Mouse (Mus musculus) forebrain, embryonic 16.5 days (tissue): ENCODE measurements at regions not wholly inside any gene's neighbourhood (a gene's known extent, or its start where the extent isn't known, plus 50 kb on each side); places are given as distances from the start of the nearest gene placed in this dataset.

Experiments used
- ATAC-seq: fragments of 200-750 bp; cut with Nextera tagmentation; 2 replicates; pipeline ENCODE4 v1.8.0; 2017; ENCODE audit warnings: mild to moderate bottlenecking, moderate library complexity
- H3K27ac ChIP-seq: fragments of 300-500 bp; sonication (generic); 2 replicates; pipeline ENCODE4 v1.5.1; 2014; ENCODE audit warnings: low read length, control low read depth
- H3K27me3 ChIP-seq: fragments of 300-500 bp; sonication (generic); replicated peaks from 2 replicates; pipeline ENCODE4 v1.6.1; 2014; ENCODE audit warnings: low read length; ENCODE audit not compliant: control insufficient read depth, insufficient read depth
- H3K36me3 ChIP-seq: fragments of 300-500 bp; sonication (generic); 2 replicates; pipeline ENCODE4 v1.6.1; 2014; ENCODE audit not compliant: control insufficient read depth, insufficient read depth
- H3K4me1 ChIP-seq: fragments of 300-500 bp; sonication (generic); replicated peaks from 2 replicates; pipeline ENCODE4 v1.6.1; 2014; ENCODE audit warnings: low read length; ENCODE audit not compliant: control insufficient read depth, insufficient read depth
- H3K4me2 ChIP-seq: fragments of 300-500 bp; sonication (generic); 2 replicates; pipeline ENCODE4 v1.6.1; 2014; ENCODE audit warnings: mild to moderate bottlenecking, low read length, control low read depth
- H3K4me3 ChIP-seq: fragments of 300-500 bp; sonication (generic); replicated peaks from 2 replicates; pipeline ENCODE4 v1.5.1; 2014; ENCODE audit warnings: mild to moderate bottlenecking, low read length, control low read depth
- H3K9ac ChIP-seq: fragments of 300-500 bp; sonication (generic); replicated peaks from 2 replicates; pipeline ENCODE4 v1.6.1; 2014; ENCODE audit warnings: low read depth, low read length, control low read depth
- H3K9me3 ChIP-seq: fragments of 300-500 bp; sonication (generic); 2 replicates; pipeline ENCODE4 v1.6.1; 2016; ENCODE audit warnings: low read length; ENCODE audit not compliant: control insufficient read depth
- WGBS: fragments of 180-500 bp; shearing (Covaris S2); extraction: QIAGEN DNeasy Blood & Tissue Kit; methylation state at CpG from one replicate; pipeline ENCODE4 v1.1.7; 2014; 5-methylcytosine and 5-hydroxymethylcytosine counted together

DNA sequence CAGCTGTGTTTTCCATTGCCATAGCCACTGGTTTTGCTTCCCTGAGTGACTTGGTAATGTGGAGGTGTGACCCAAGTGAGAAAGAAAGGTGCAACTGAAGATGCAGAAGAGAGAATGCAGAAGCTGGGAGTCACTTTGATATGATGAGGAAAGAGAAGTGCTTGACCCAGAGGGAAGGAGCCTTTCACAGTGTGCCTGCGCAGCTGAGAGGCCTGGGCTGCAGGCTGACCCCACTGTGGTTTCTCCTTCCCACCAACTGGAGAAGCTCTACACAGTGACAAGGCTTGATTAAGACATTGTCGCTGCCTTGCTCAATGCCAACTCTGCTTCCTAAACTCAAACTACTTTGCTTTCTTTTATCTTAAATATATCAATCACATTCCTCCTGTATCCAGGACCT, 305.3 kb upstream of the Kdm8 start:
- no peak overlapping the region for H3K27ac ChIP-seq
- H3K4me1 ChIP-seq = no peaks in the 10 kb centered on the region
- no peaks in the 10 kb centered on the region for H3K36me3 ChIP-seq
- no peak overlapping the region for H3K9ac ChIP-seq
- WGBS = 94% methylated on average over 2 of the region's 2 CpGs
- no peak overlapping the region for H3K4me3 ChIP-seq
- ATAC-seq = no peak
- no peaks in the 10 kb centered on the region for H3K27me3 ChIP-seq
- no peaks in the 10 kb centered on the region for H3K9me3 ChIP-seq
- no peak overlapping the region for H3K4me2 ChIP-seq

DNA sequence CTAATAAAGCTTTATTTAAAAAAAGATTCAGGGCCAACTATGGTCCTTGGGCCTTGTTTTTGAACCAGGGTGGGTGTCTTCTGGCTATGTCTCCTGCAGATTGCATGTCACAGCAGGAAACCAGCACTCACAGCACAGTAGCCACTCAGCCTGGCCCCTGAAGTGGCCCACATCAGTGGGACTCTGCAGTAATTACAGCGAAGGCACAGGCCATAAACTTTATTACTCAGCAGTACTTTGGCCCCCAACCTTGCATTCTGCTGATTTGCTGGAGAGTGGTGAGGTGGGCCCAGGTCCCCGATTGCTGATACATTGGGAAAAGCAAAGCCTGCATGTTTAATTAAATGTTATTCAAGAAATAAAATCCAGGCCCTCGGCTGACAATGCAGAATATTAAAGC, 303.6 kb upstream of the Kdm8 start:
- Histone ChIP-seq H3K4me2 (no peak overlapping the region), H3K27me3 (no peaks in the 10 kb centered on the region), H3K27ac (no peak overlapping the region), H3K4me1 (no peaks in the 10 kb centered on the region), H3K9me3 (no peaks in the 10 kb centered on the region), H3K9ac (no peak overlapping the region), H3K36me3 (no peaks in the 10 kb centered on the region), H3K4me3 (no peak overlapping the region)
- 63% methylated on average over 3 of the region's 3 CpGs for WGBS
- no peak for ATAC-seq

DNA sequence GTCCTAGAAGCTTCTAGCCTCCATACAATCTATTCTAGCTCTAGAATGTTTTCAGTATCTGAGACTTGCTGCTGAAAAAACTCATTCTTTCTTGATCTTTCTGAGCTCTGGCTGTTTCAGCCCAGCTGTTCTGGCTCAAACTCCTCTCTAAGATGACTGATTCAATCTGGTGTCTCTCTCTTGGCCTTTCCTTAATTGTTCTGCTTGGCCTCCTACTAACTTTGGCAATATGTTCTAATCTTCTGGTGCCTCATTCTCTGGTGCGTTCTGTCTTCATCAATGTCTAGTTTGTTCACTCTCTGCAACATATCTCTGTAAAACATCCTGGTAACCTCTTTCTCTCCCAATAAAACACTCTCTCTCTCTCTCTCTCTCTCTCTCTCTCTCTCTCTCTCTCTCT, 302.6 kb upstream of the Kdm8 start:
- Histone ChIP-seq H3K9me3 (no peaks in the 10 kb centered on the region), H3K4me1 (no peaks in the 10 kb centered on the region), H3K27me3 (no peaks in the 10 kb centered on the region), H3K36me3 (no peaks in the 10 kb centered on the region), H3K4me3 (no peak overlapping the region), H3K4me2 (no peak overlapping the region), H3K27ac (no peak overlapping the region), H3K9ac (no peak overlapping the region)
- WGBS = 94% methylated on average over 1 of the region's 1 CpGs
- no peak for ATAC-seq

- Histone ChIP-seq H3K4me2 (no peak overlapping the region), H3K9ac (no peak overlapping the region), H3K4me3 (no peak overlapping the region), H3K4me1 (no peaks in the 10 kb centered on the region), H3K9me3 (no peaks in the 10 kb centered on the region), H3K36me3 (no peaks in the 10 kb centered on the region), H3K27ac (no peak overlapping the region), H3K27me3 (no peaks in the 10 kb centered on the region)
- no peak for ATAC-seq
- 60% methylated on average over 9 of the region's 9 CpGs for WGBS
Measured at GRCm38 (mm10) chr7:125146025-125146424, 298.5 kb upstream of the Kdm8 start.

- no peak for ATAC-seq
- no peak overlapping the region for H3K9ac ChIP-seq
- WGBS = 96% methylated on average over 2 of the region's 2 CpGs
Measured at GRCm38 (mm10) chr7:125149151-125149550, 295.3 kb upstream of the Kdm8 start.

DNA sequence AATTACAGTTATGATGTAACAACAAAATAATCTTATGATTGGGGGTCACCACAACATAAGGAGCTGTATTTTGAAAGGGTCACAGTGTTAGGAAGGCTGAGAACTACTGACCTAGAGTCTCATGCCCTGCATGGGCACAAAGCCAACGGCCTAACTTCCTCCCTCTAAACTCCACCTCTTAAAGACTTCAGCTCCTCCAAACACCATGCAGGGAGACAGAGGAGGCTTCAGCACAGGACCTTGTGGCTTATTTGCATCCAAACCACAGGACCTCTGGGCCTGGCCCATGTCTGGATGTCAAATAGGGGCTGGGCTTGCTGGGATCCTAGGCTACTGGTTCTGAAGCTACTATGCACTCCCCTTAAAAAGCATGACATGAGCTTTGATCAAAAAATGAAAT, 294.7 kb upstream of the Kdm8 start:
- Histone ChIP-seq H3K9ac (no peak overlapping the region), H3K36me3 (no peaks in the 10 kb centered on the region), H3K4me1 (no peaks in the 10 kb centered on the region), H3K27me3 (no peaks in the 10 kb centered on the region), H3K4me2 (no peak overlapping the region), H3K4me3 (no peak overlapping the region), H3K9me3 (no peaks in the 10 kb centered on the region), H3K27ac (no peak overlapping the region)
- no peak for ATAC-seq
- WGBS = 71% methylated on average over 1 of the region's 1 CpGs

More at GRCm38 (mm10) chr7:125149151-125149550, 295.3 kb upstream of the Kdm8 start:
- Histone ChIP-seq H3K4me3 (no peak overlapping the region), H3K27ac (no peak overlapping the region), H3K36me3 (no peaks in the 10 kb centered on the region), H3K4me2 (no peak overlapping the region), H3K4me1 (no peaks in the 10 kb centered on the region), H3K27me3 (no peaks in the 10 kb centered on the region), H3K9me3 (no peaks in the 10 kb centered on the region)

DNA sequence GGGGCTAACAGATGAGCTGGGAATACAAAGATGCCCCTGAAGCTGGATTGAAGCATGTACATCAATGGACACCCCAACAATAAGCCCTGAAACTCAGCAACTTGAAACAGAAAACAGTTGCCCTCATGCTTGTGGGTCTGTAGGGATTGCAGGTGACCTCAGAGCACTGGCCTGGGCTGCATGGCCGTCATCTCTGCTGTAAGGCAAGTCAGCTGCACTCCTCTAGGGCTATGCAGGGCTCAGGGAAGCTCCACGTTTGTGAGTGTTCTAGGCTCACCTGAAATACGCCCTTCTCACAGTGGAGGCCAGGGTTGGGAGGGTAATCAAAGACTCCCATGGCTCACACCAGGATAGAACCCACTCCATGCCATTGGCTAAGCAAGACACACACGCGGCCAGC, 292.2 kb upstream of the Kdm8 start:
- Histone ChIP-seq H3K4me1 (no peaks in the 10 kb centered on the region), H3K9me3 (no peaks in the 10 kb centered on the region), H3K9ac (no peak overlapping the region), H3K27ac (no peak overlapping the region), H3K27me3 (no peaks in the 10 kb centered on the region), H3K4me3 (no peak overlapping the region), H3K4me2 (no peak overlapping the region), H3K36me3 (no peaks in the 10 kb centered on the region)
- 88% methylated on average over 5 of the region's 5 CpGs for WGBS
- no peak for ATAC-seq

- no peak overlapping the region for H3K4me2 ChIP-seq
- no peak overlapping the region for H3K4me3 ChIP-seq
- no peaks in the 10 kb centered on the region for H3K9me3 ChIP-seq
- no peak overlapping the region for H3K27ac ChIP-seq
- H3K36me3 ChIP-seq = no peaks in the 10 kb centered on the region
- H3K9ac ChIP-seq = no peak overlapping the region
- ATAC-seq = no peak
- WGBS = 58% methylated on average over 2 of the region's 2 CpGs
- no peaks in the 10 kb centered on the region for H3K27me3 ChIP-seq
- H3K4me1 ChIP-seq = no peaks in the 10 kb centered on the region
Measured at GRCm38 (mm10) chr7:125155291-125155690, 289.2 kb upstream of the Kdm8 start.

GRCm38 (mm10) chr7:125166881-125167351, 277.6 kb upstream of the Kdm8 start:
- 31% methylated on average over 19 of the region's 19 CpGs for WGBS
- Histone ChIP-seq H3K27me3 (no peaks in the 10 kb centered on the region), H3K4me3 (no peak overlapping the region), H3K36me3 (no peaks in the 10 kb centered on the region), H3K4me1 (peaks cover 5% of the 10 kb centered on the region; the same call in 1 of the 2 replicates), H3K4me2 (no peak overlapping the region), H3K27ac (no peak overlapping the region), H3K9ac (no peak overlapping the region), H3K9me3 (0 out of 2 replicates have a peak, but pooled peaks cover 2% of the 10 kb centered on the region)
- ATAC-seq = peak; percentile 49; the same call in 1 of the 2 replicates

DNA sequence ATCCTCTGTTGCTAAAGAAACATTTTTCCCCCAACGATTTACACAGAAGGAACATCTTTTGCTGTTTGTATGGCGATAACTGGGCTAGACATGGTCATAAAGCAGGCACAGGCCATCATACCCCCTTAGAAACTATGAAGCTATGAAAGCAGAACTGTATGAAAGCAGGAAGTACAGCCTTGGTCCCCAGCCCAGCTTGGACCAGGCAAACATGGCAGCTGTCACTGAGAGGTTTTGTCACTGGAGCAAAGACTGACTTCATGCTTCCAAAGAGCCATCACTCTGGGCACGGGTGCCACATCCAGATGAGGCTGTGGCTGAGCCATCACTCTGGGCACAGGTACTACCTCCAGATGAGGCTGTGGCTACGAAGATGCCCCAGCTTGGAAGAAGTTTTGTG, 276.8 kb upstream of the Kdm8 start:
- WGBS = 83% methylated on average over 4 of the region's 4 CpGs
- no peak overlapping the region for H3K4me3 ChIP-seq
- no peaks in the 10 kb centered on the region for H3K27me3 ChIP-seq
- ATAC-seq = no peak
- H3K36me3 ChIP-seq = no peaks in the 10 kb centered on the region
- H3K9ac ChIP-seq = no peak overlapping the region
- H3K9me3 ChIP-seq = 0 out of 2 replicates have a peak, but pooled peaks cover 2% of the 10 kb centered on the region
- H3K27ac ChIP-seq = no peak overlapping the region
- peaks cover 5% of the 10 kb centered on the region; the same call in 1 of the 2 replicates for H3K4me1 ChIP-seq
- no peak overlapping the region for H3K4me2 ChIP-seq
